ENCODE assay signal across 20 mouse cellular contexts in the genomic region with DNA sequence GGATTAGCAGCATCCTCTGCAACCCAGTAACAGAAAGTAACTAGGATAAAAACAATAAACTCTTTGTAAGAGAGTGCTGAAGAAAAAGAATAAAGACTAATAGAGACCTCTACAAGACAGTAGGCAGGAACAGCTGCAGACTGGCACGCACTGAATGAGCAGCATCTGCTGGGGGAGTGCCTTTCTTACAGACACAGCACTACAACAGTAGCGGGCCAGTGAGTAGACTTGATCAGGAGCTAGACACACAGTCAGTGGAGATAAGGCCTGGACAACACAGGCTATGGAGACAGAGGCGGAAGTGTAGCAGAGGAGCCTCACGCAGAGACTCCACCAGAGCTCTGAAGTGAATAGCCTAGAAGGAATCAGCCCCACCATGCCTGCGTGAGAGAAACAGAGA. TPM values are rescaled to one million over a fixed set of nuclear protein-coding genes. Genes with fewer than 3 reads are reported as not detected.
A peak's percentile ranks its signal among the peaks of the same experiment; 100 is the strongest.
DNase-seq lines count a peak whose midpoint lies in the region; ATAC-seq and TF ChIP-seq lines count a peak whose summit lies in the region.
"Had no signal": no experiment of that assay in that cellular context is flagged by ENCODE, and none has a peak within 500 bp of the region (broad histone marks: within the 10 kb centered on the region; RNA-seq: fewer than 3 reads in every experiment).

No protein-coding gene starts in this region.

- ATAC-seq in hindbrain, embryonic 12.5 days (ENCODE audit: low FRiP score): no peak; the same call in 1 of the 2 replicates
- no peak for ATAC-seq in hindbrain, embryonic 11.5 days (ENCODE audit: low FRiP score)
- ATAC-seq in forebrain, postnatal 0 days: 0 out of 2 replicates have a peak, but pooled peaks have one; percentile 12
- ATAC-seq: CD4-positive, CD25-positive, alpha-beta regulatory T cell, adult 4 months; intestine, embryonic 15.5 days had no signal

- 77% methylated on average over 5 of the region's 5 CpGs for WGBS in hindbrain, embryonic 12.5 days
- WGBS in hindbrain, embryonic 11.5 days: 83% methylated on average over 5 of the region's 5 CpGs
- 58% methylated on average over 5 of the region's 5 CpGs for WGBS in forebrain, postnatal 0 days

- no peaks in the 10 kb centered on the region for H3K9me3 ChIP-seq in hindbrain, embryonic 12.5 days (replicated peaks)
- H3K9me3 ChIP-seq in hindbrain, embryonic 11.5 days (ENCODE audit: control insufficient read depth, low read length): no peaks in the 10 kb centered on the region
- H3K9me3 ChIP-seq in forebrain, postnatal 0 days (ENCODE audit: low read length): no peaks in the 10 kb centered on the region
- H3K9me3 ChIP-seq: intestine, embryonic 15.5 days; neural tube, embryonic 13.5 days had no signal

- peak overlapping the region; percentile 44 for H3K27ac ChIP-seq in hindbrain, embryonic 12.5 days
- H3K27ac ChIP-seq in hindbrain, embryonic 11.5 days (ENCODE audit: low read depth, low read length): no peak overlapping the region
- H3K27ac ChIP-seq in testis, adult 2 months (ENCODE audit: control insufficient read depth, insufficient read depth, low read depth, low read length): no peak overlapping the region
- H3K27ac ChIP-seq in forebrain, postnatal 0 days (ENCODE audit: low read depth, low read length): no peak overlapping the region
- H3K27ac ChIP-seq: intestine, embryonic 15.5 days; neural tube, embryonic 13.5 days had no signal

- no peak for TF ChIP-seq CTCF in testis, adult 2 months (IDR thresholded peaks at IDR 0.05; ENCODE audit: control insufficient read depth, insufficient read depth, insufficient replicate concordance, low read depth, low read length)
- TF ChIP-seq CTCF in forebrain, postnatal 0 days (IDR thresholded peaks at IDR 0.05; ENCODE audit: low read depth): no peak

- no peak overlapping the region for H3K4me3 ChIP-seq in hindbrain, embryonic 12.5 days
- no peak overlapping the region for H3K4me3 ChIP-seq in hindbrain, embryonic 11.5 days (ENCODE audit: low read depth, low read length)
- peak overlapping the region; percentile 2; the same call in 1 of the 2 replicates for H3K4me3 ChIP-seq in testis, adult 2 months (ENCODE audit: control insufficient read depth, low read depth, low read length)
- H3K4me3 ChIP-seq in forebrain, postnatal 0 days (ENCODE audit: low read depth, low read length): no peak overlapping the region
- H3K4me3 ChIP-seq: intestine, embryonic 15.5 days; neural tube, embryonic 13.5 days had no signal

- H3K9ac ChIP-seq in hindbrain, embryonic 12.5 days: no peak overlapping the region
- H3K9ac ChIP-seq in hindbrain, embryonic 11.5 days (ENCODE audit: low read depth, low read length): no peak overlapping the region
- H3K9ac ChIP-seq in forebrain, postnatal 0 days: no peak overlapping the region
- H3K9ac ChIP-seq: intestine, embryonic 15.5 days; neural tube, embryonic 13.5 days had no signal

- no peaks in the 10 kb centered on the region for H3K27me3 ChIP-seq in hindbrain, embryonic 12.5 days
- no peaks in the 10 kb centered on the region for H3K27me3 ChIP-seq in hindbrain, embryonic 11.5 days (ENCODE audit: control insufficient read depth, insufficient read depth, low read length)
- no peaks in the 10 kb centered on the region for H3K27me3 ChIP-seq in testis, adult 2 months (ENCODE audit: control insufficient read depth, insufficient read depth, low read length)
- no peaks in the 10 kb centered on the region for H3K27me3 ChIP-seq in forebrain, postnatal 0 days (ENCODE audit: insufficient read depth, low read length)
- H3K27me3 ChIP-seq: intestine, embryonic 15.5 days; neural tube, embryonic 13.5 days had no signal

- no peak for DNase-seq in hindbrain, embryonic 11.5 days (ENCODE audit: low spot score)
- DNase-seq in testis, postnatal 14 days (ENCODE audit: low spot score): no peak
- DNase-seq in forebrain, postnatal 0 days: no peak
- DNase-seq in kidney, adult 9 months: no peak
- no peak for DNase-seq in cerebellum, adult 11-12 months
- DNase-seq: cerebellum, adult 2 months; gastrocnemius, postnatal 25 days; kidney, postnatal 10 days; thymus, postnatal 25 days had no signal

- H3K4me2 ChIP-seq in hindbrain, embryonic 12.5 days (replicated peaks): no peak overlapping the region
- no peak overlapping the region for H3K4me2 ChIP-seq in hindbrain, embryonic 11.5 days (replicated peaks; ENCODE audit: low read depth, low read length)
- H3K4me2 ChIP-seq in forebrain, postnatal 0 days (ENCODE audit: low read depth): no peak overlapping the region
- H3K4me2 ChIP-seq: intestine, embryonic 15.5 days; neural tube, embryonic 13.5 days had no signal

- H3K36me3 ChIP-seq in hindbrain, embryonic 12.5 days: peaks cover 6% of the 10 kb centered on the region; the same call in 1 of the 2 replicates
- no peaks in the 10 kb centered on the region for H3K36me3 ChIP-seq in hindbrain, embryonic 11.5 days (ENCODE audit: control insufficient read depth, insufficient read depth, low read length)
- H3K36me3 ChIP-seq in testis, adult 2 months (ENCODE audit: control insufficient read depth, insufficient read depth, low read length): peaks cover 2% of the 10 kb centered on the region; the same call in 1 of the 2 replicates
- 0 out of 2 replicates have a peak, but pooled peaks cover 2% of the 10 kb centered on the region for H3K36me3 ChIP-seq in forebrain, postnatal 0 days (ENCODE audit: insufficient read depth)
- H3K36me3 ChIP-seq: intestine, embryonic 15.5 days had no signal

- TF ChIP-seq POLR2A in testis, adult 2 months (IDR thresholded peaks at IDR 0.05; ENCODE audit: control insufficient read depth, low read depth, low read length): no peak

- H3K4me1 ChIP-seq in hindbrain, embryonic 12.5 days: peaks cover 5% of the 10 kb centered on the region; the same call in 1 of the 2 replicates
- no peaks in the 10 kb centered on the region for H3K4me1 ChIP-seq in hindbrain, embryonic 11.5 days (replicated peaks; ENCODE audit: control insufficient read depth, insufficient read depth, low read length)
- H3K4me1 ChIP-seq in testis, adult 2 months (ENCODE audit: control insufficient read depth, insufficient read depth, low read length): no peaks in the 10 kb centered on the region
- no peaks in the 10 kb centered on the region for H3K4me1 ChIP-seq in forebrain, postnatal 0 days (ENCODE audit: insufficient read depth)
- H3K4me1 ChIP-seq: intestine, embryonic 15.5 days had no signal

RNA-seq across cellular contexts. Expression of gene 3110040N11Rik, which starts 16.8 kb away (rescaled TPM):
- 43.2 and 44.6 TPM in 2 replicates for polyA plus RNA-seq in hindbrain, embryonic 12.5 days (2016; fragmentation: Nextera tagmentation; extraction: Ambion mirVana)
- 43.6 and 49.1 TPM in 2 replicates for polyA plus RNA-seq in hindbrain, embryonic 11.5 days (2014; fragmentation: Nextera tagmentation; extraction: Ambion mirVana)
- 12.8 and 15.4 TPM in 2 replicates for polyA plus RNA-seq in testis, adult 2 months (2012; rRNA removed)
- total RNA-seq in forebrain, postnatal 0 days (2014; rRNA removed): 46.3 and 50.9 TPM in 2 replicates
- polyA plus RNA-seq in forebrain, postnatal 0 days (2015; fragmentation: Nextera tagmentation; extraction: Ambion mirVana): 59.3 and 59.8 TPM in 2 replicates

RNA-seq across cellular contexts. Expression of gene Btbd1, which starts 23.2 kb away (rescaled TPM):
- 110 and 111 TPM in 2 replicates for polyA plus RNA-seq in hindbrain, embryonic 12.5 days (2016; fragmentation: Nextera tagmentation; extraction: Ambion mirVana)
- 101 and 103 TPM in 2 replicates for polyA plus RNA-seq in hindbrain, embryonic 11.5 days (2014; fragmentation: Nextera tagmentation; extraction: Ambion mirVana)
- polyA plus RNA-seq in testis, adult 2 months (2012; rRNA removed): 183 and 202 TPM in 2 replicates
- 142 TPM in 2 replicates for total RNA-seq in forebrain, postnatal 0 days (2014; rRNA removed)
- 101 and 104 TPM in 2 replicates for polyA plus RNA-seq in forebrain, postnatal 0 days (2015; fragmentation: Nextera tagmentation; extraction: Ambion mirVana)

RNA-seq across cellular contexts. Expression of gene Ramac, which starts 43.3 kb away (rescaled TPM):
- 117 and 125 TPM in 2 replicates for polyA plus RNA-seq in hindbrain, embryonic 12.5 days (2016; fragmentation: Nextera tagmentation; extraction: Ambion mirVana)
- polyA plus RNA-seq in hindbrain, embryonic 11.5 days (2014; fragmentation: Nextera tagmentation; extraction: Ambion mirVana): 130 and 132 TPM in 2 replicates
- polyA plus RNA-seq in testis, adult 2 months (2012; rRNA removed): 17.6 and 18.6 TPM in 2 replicates
- total RNA-seq in forebrain, postnatal 0 days (2014; rRNA removed): 105 and 125 TPM in 2 replicates
- polyA plus RNA-seq in forebrain, postnatal 0 days (2015; fragmentation: Nextera tagmentation; extraction: Ambion mirVana): 186 and 200 TPM in 2 replicates

RNA-seq across cellular contexts. Expression of gene Gm10160, which starts 49.5 kb away (rescaled TPM):
- not detected in 2 replicates for polyA plus RNA-seq in hindbrain, embryonic 12.5 days (2016; fragmentation: Nextera tagmentation; extraction: Ambion mirVana)
- polyA plus RNA-seq in hindbrain, embryonic 11.5 days (2014; fragmentation: Nextera tagmentation; extraction: Ambion mirVana): not detected in 2 replicates
- polyA plus RNA-seq in testis, adult 2 months (2012; rRNA removed): not detected in 2 replicates
- total RNA-seq in forebrain, postnatal 0 days (2014; rRNA removed): not detected in 2 replicates
- not detected in 2 replicates for polyA plus RNA-seq in forebrain, postnatal 0 days (2015; fragmentation: Nextera tagmentation; extraction: Ambion mirVana)
- total RNA-seq: gastrocnemius, postnatal 25 days; left cerebral cortex, postnatal 25 days had no signal
- polyA plus RNA-seq: CD4-positive, CD25-positive, alpha-beta regulatory T cell, adult 4 months; cerebellum, adult 2 months; embryonic facial prominence, embryonic 11.5 days; heart, embryonic 16.5 days; intestine, embryonic 15.5 days; lung, embryonic 16.5 days; neural tube, embryonic 13.5 days; small intestine, adult 2 months; stomach, embryonic 14.5 days had no signal

RNA-seq across cellular contexts. Expression of gene Tm6sf1, which starts 52.7 kb away (rescaled TPM):
- polyA plus RNA-seq in hindbrain, embryonic 12.5 days (2016; fragmentation: Nextera tagmentation; extraction: Ambion mirVana): 13.0 and 13.5 TPM in 2 replicates
- polyA plus RNA-seq in hindbrain, embryonic 11.5 days (2014; fragmentation: Nextera tagmentation; extraction: Ambion mirVana): 11.3 and 14.8 TPM in 2 replicates
- polyA plus RNA-seq in testis, adult 2 months (2012; rRNA removed): 5.7 and 9.5 TPM in 2 replicates
- total RNA-seq in forebrain, postnatal 0 days (2014; rRNA removed): 5.4 and 12.9 TPM in 2 replicates
- 5.0 and 7.0 TPM in 2 replicates for polyA plus RNA-seq in forebrain, postnatal 0 days (2015; fragmentation: Nextera tagmentation; extraction: Ambion mirVana)
